Mouse (Mus musculus): ENCODE data around the gene Magea6. TPM values are rescaled to one million over a fixed set of nuclear protein-coding genes. Genes with fewer than 3 reads are reported as not detected.
"Not testable (repeated sequence)": the region's sequence is repeated elsewhere in the genome, so short reads cannot be mapped to it uniquely, and the experiment has no call there.

The Magea6 gene
- polyA plus RNA-seq (2014; fragmentation: Nextera tagmentation; extraction: Ambion mirVana): not detected in 2 replicates

GRCm38 (mm10) chrX:154935887-154936286, at the start of gene Magea6:
Magea6 (minus strand) TSS chrX:154935987.
- H3K9ac ChIP-seq (ENCODE audit: low read length); DNase-seq (ENCODE audit: low spot score); ATAC-seq (ENCODE audit: insufficient number of reproducible peaks, low FRiP score, low TSS enrichment, low read depth); H3K27ac ChIP-seq (replicated peaks; ENCODE audit: low read depth, low read length); H3K9me3 ChIP-seq (ENCODE audit: control insufficient read depth, low read length); H3K4me1 ChIP-seq (ENCODE audit: control insufficient read depth, insufficient read depth, low read length); H3K4me2 ChIP-seq (ENCODE audit: low read depth, severe bottlenecking); H3K36me3 ChIP-seq (ENCODE audit: control insufficient read depth, insufficient read depth, low read length); H3K27me3 ChIP-seq (ENCODE audit: control insufficient read depth, insufficient read depth, low read length); H3K4me3 ChIP-seq (ENCODE audit: low read depth, low read length): not testable (repeated sequence)
- WGBS: 86% methylated on average over 1 of the region's 1 CpGs

GRCm38 (mm10) chrX:154949405-154949804, 13.6 kb upstream of the Magea6 start, which contains the start of gene Magea3:
Magea3 (minus strand) TSS chrX:154949505.
- not testable (repeated sequence) for H3K36me3 ChIP-seq (ENCODE audit: control insufficient read depth, insufficient read depth, low read length); H3K27ac ChIP-seq (replicated peaks; ENCODE audit: low read depth, low read length); H3K4me2 ChIP-seq (ENCODE audit: low read depth, severe bottlenecking); H3K4me1 ChIP-seq (ENCODE audit: control insufficient read depth, insufficient read depth, low read length); H3K9me3 ChIP-seq (ENCODE audit: control insufficient read depth, low read length); H3K4me3 ChIP-seq (ENCODE audit: low read depth, low read length); ATAC-seq (ENCODE audit: insufficient number of reproducible peaks, low FRiP score, low TSS enrichment, low read depth); H3K27me3 ChIP-seq (ENCODE audit: control insufficient read depth, insufficient read depth, low read length); H3K9ac ChIP-seq (ENCODE audit: low read length); DNase-seq (ENCODE audit: low spot score)
- WGBS: 67% methylated on average over 1 of the region's 1 CpGs

- H3K9ac ChIP-seq (ENCODE audit: low read length); H3K27ac ChIP-seq (replicated peaks; ENCODE audit: low read depth, low read length); H3K27me3 ChIP-seq (ENCODE audit: control insufficient read depth, insufficient read depth, low read length); H3K4me3 ChIP-seq (ENCODE audit: low read depth, low read length); H3K9me3 ChIP-seq (ENCODE audit: control insufficient read depth, low read length); DNase-seq (ENCODE audit: low spot score); H3K4me1 ChIP-seq (ENCODE audit: control insufficient read depth, insufficient read depth, low read length); H3K36me3 ChIP-seq (ENCODE audit: control insufficient read depth, insufficient read depth, low read length); ATAC-seq (ENCODE audit: insufficient number of reproducible peaks, low FRiP score, low TSS enrichment, low read depth); H3K4me2 ChIP-seq (ENCODE audit: low read depth, severe bottlenecking): not testable (repeated sequence)
- 86% methylated on average over 3 of the region's 3 CpGs for WGBS
Measured at GRCm38 (mm10) chrX:154890167-154890566, 45.6 kb downstream of the Magea6 start, which contains the start of gene Cldn34b1. Cldn34b1 (minus strand) TSS chrX:154890267.

Other genes starting within 250 kb of the Magea6 start
- gene Cldn34b1, start 45.7 kb downstream of the Magea6 start, polyA plus RNA-seq (2014; fragmentation: Nextera tagmentation; extraction: Ambion mirVana): not detected in 2 replicates
- not detected in 2 replicates for gene Magea3, start 13.5 kb upstream of the Magea6 start, polyA plus RNA-seq (2014; fragmentation: Nextera tagmentation; extraction: Ambion mirVana)
- not detected in 2 replicates for gene Magea8, start 59.9 kb upstream of the Magea6 start, polyA plus RNA-seq (2014; fragmentation: Nextera tagmentation; extraction: Ambion mirVana)
- not detected in 2 replicates for gene Magea5, start 127.2 kb upstream of the Magea6 start, polyA plus RNA-seq (2014; fragmentation: Nextera tagmentation; extraction: Ambion mirVana)
- gene Magea1, start 153.8 kb upstream of the Magea6 start, polyA plus RNA-seq (2014; fragmentation: Nextera tagmentation; extraction: Ambion mirVana): not detected in 2 replicates
- gene Magea2, start 157.7 kb upstream of the Magea6 start, polyA plus RNA-seq (2014; fragmentation: Nextera tagmentation; extraction: Ambion mirVana): not detected in 2 replicates
- not detected in 2 replicates for gene Cldn34b2, start 192.4 kb upstream of the Magea6 start, polyA plus RNA-seq (2014; fragmentation: Nextera tagmentation; extraction: Ambion mirVana)